Mouse (Mus musculus) liver (tissue): Measurements from ENCODE around the gene Wipf3.
A peak's percentile ranks its signal among the peaks of the same experiment; 100 is the strongest.

Source experiments
- DNase-seq: peaks from one replicate; pipeline ENCODE4 v3.0.0-alpha.2; 2020; ENCODE audit warnings: mixed read lengths

Gene Wipf3

GRCm38 (mm10) chr6:54432806-54433545 lies 3.6 kb downstream of the Wipf3 start:
- DNase-seq: no peak

GRCm38 (mm10) chr6:54434171-54434570 lies 4.8 kb downstream of the Wipf3 start:
- no peak for DNase-seq

- DNase-seq: no peak
Measured at GRCm38 (mm10) chr6:54435663-54436062, 6.3 kb downstream of the Wipf3 start.

GRCm38 (mm10) chr6:54436286-54436685 lies 6.9 kb downstream of the Wipf3 start:
- no peak for DNase-seq

- DNase-seq: no peak
Measured at GRCm38 (mm10) chr6:54438510-54438909, 9.1 kb downstream of the Wipf3 start.

- DNase-seq: no peak
Measured at GRCm38 (mm10) chr6:54440658-54441057, 11.3 kb downstream of the Wipf3 start.

GRCm38 (mm10) chr6:54443657-54444056 lies 14.3 kb downstream of the Wipf3 start:
- DNase-seq: no peak

- DNase-seq: peak; percentile 37
Measured at GRCm38 (mm10) chr6:54444086-54444485, 14.7 kb downstream of the Wipf3 start.

GRCm38 (mm10) chr6:54445249-54445818 lies 15.9 kb downstream of the Wipf3 start:
- DNase-seq: no peak

GRCm38 (mm10) chr6:54447353-54447752 lies 17.9 kb downstream of the Wipf3 start:
- no peak for DNase-seq

- no peak for DNase-seq
Measured at GRCm38 (mm10) chr6:54459661-54460060, 30.3 kb downstream of the Wipf3 start.

GRCm38 (mm10) chr6:54460172-54460914 lies 30.9 kb downstream of the Wipf3 start:
- no peak for DNase-seq

- DNase-seq: no peak
Measured at GRCm38 (mm10) chr6:54460915-54461671, 31.7 kb downstream of the Wipf3 start.

GRCm38 (mm10) chr6:54462766-54463165 lies 33.4 kb downstream of the Wipf3 start:
- no peak for DNase-seq

GRCm38 (mm10) chr6:54463701-54464458 lies 34.5 kb downstream of the Wipf3 start:
- DNase-seq: no peak

- no peak for DNase-seq
Measured at GRCm38 (mm10) chr6:54464926-54465325, 35.5 kb downstream of the Wipf3 start.

GRCm38 (mm10) chr6:54467371-54467770 lies 38.0 kb downstream of the Wipf3 start:
- no peak for DNase-seq

- no peak for DNase-seq
Measured at GRCm38 (mm10) chr6:54471866-54472265, 42.5 kb downstream of the Wipf3 start.

- no peak for DNase-seq
Measured at GRCm38 (mm10) chr6:54472846-54473715, 43.7 kb downstream of the Wipf3 start.

GRCm38 (mm10) chr6:54475926-54476667 lies 46.7 kb downstream of the Wipf3 start:
- DNase-seq: no peak
